Mouse (Mus musculus): ENCODE measurements at regions not wholly inside any gene's neighbourhood (a gene's known extent, or its start where the extent isn't known, plus 50 kb on each side); places are given as distances from the start of the nearest gene placed in this dataset.

DNA sequence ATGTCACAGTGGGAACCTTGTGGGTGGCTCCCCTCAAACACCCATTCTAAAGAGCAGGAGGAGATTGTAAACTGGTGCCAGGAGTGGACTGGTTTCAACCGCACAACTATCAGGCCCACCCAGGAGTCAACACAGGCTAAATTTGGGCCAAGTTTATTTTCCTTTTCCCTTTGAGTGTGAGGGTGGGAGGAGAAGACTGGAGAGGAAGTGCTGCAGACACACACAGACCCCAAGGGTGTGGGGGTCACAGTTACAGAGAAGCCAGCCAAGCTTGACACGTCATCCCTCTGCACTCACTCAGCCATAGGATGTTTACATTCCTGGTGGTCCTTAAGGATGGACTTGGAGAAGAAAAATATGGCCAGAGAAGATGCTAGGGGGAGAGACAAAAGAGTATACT, 448.9 kb upstream of the Cdh11 start:
- Histone ChIP-seq H3K4me2 (no peak overlapping the region), H3K9ac (no peak overlapping the region), H3K27me3 (replicated peaks) (no peaks in the 10 kb centered on the region), H3K4me1 (no peaks in the 10 kb centered on the region), H3K36me3 (no peaks in the 10 kb centered on the region), H3K9me3 (replicated peaks) (no peaks in the 10 kb centered on the region), H3K27ac (no peak overlapping the region), H3K4me3 (no peak overlapping the region)
- ATAC-seq, result 0 out of 2 replicates have a peak, but pooled peaks have one; percentile 37
- 37% methylated on average over 2 of the region's 2 CpGs for WGBS (ENCODE audit: insufficient replicate concordance)

DNA sequence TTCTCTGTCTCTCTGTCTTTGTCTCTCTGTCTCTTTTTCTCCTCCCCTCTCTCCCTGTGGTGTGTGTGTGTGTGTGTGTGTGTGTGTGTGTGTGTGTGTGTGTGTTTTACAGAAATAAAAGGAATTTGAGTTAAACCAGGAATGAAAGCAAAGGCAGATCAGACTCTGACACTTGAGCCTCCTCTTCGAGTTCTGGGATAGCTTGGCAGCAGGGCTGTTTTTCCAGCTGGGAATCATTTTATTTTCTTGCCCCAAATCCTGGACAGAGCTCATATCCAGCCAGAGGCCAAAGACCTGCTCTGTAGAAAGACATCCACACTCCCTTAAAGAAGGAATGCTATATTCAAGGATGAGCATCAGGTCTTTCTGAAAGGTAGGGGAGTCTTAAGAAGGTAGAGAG, 450.2 kb upstream of the Cdh11 start:
- no peaks in the 10 kb centered on the region for H3K9me3 ChIP-seq (replicated peaks)
- WGBS (ENCODE audit: insufficient replicate concordance), result 25% methylated on average over 1 of the region's 1 CpGs
- H3K9ac ChIP-seq, result no peak overlapping the region
- no peak overlapping the region for H3K4me2 ChIP-seq
- H3K27me3 ChIP-seq (replicated peaks), result no peaks in the 10 kb centered on the region
- H3K27ac ChIP-seq, result no peak overlapping the region
- no peaks in the 10 kb centered on the region for H3K4me1 ChIP-seq
- H3K36me3 ChIP-seq, result no peaks in the 10 kb centered on the region
- no peak overlapping the region for H3K4me3 ChIP-seq
- no peak for ATAC-seq

GRCm38 (mm10) chr8:103238456-103238970, 453.1 kb upstream of the Cdh11 start:
- no peak overlapping the region for H3K4me3 ChIP-seq
- no peaks in the 10 kb centered on the region for H3K36me3 ChIP-seq
- H3K27ac ChIP-seq, result no peak overlapping the region
- H3K27me3 ChIP-seq (replicated peaks), result no peaks in the 10 kb centered on the region
- no peak overlapping the region for H3K9ac ChIP-seq
- no peak for ATAC-seq
- no peaks in the 10 kb centered on the region for H3K9me3 ChIP-seq (replicated peaks)
- no peaks in the 10 kb centered on the region for H3K4me1 ChIP-seq
- H3K4me2 ChIP-seq, result no peak overlapping the region

DNA sequence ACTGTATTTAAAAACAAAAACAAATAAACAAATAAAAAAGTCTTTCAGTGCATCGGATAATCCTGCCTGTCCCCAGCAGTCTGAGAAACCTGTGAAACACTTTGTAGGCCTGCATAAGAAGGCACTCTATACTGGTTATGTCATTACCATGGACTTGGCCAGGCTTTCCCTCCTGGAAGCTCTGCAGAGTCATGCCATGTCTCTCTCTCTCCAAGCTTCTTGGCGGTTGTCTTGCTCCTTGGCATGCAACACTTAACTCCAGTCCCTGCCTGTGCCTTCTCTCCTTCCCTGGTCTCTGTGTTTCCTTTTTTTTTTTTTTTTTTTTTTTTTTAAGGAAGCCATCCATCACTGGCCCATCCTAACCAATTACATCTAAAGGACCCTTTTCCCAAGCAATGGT, 458.7 kb upstream of the Cdh11 start:
- Histone ChIP-seq H3K4me3 (no peak overlapping the region), H3K4me2 (no peak overlapping the region), H3K27ac (no peak overlapping the region), H3K4me1 (no peaks in the 10 kb centered on the region), H3K36me3 (no peaks in the 10 kb centered on the region), H3K9me3 (replicated peaks) (no peaks in the 10 kb centered on the region), H3K9ac (no peak overlapping the region), H3K27me3 (replicated peaks) (no peaks in the 10 kb centered on the region)
- 56% methylated on average over 2 of the region's 2 CpGs for WGBS (ENCODE audit: insufficient replicate concordance)
- ATAC-seq, result no peak

DNA sequence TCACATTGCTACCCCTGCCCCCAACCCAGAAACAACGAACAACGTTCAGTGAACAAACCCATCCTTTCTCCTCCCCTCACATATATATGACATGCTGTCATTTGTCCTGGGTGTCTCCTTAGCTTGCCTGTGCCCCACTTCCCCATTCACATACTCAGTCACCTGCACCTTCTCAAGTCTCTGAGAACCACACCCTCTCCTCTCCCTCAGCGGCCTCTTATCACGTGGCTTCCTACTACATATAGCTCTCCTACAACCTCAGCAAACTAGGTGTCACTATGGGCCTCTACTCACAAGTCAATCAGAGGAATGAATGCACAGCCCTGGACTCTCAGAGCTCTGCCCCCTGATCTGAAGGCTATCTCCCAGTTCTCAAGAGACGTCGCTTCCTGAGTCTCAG, 459.2 kb upstream of the Cdh11 start:
- no peak overlapping the region for H3K27ac ChIP-seq
- H3K27me3 ChIP-seq (replicated peaks), result no peaks in the 10 kb centered on the region
- H3K4me3 ChIP-seq, result no peak overlapping the region
- no peak overlapping the region for H3K4me2 ChIP-seq
- WGBS (ENCODE audit: insufficient replicate concordance), result 57% methylated on average over 6 of the region's 6 CpGs
- H3K4me1 ChIP-seq, result no peaks in the 10 kb centered on the region
- no peak overlapping the region for H3K9ac ChIP-seq
- ATAC-seq, result no peak
- H3K9me3 ChIP-seq (replicated peaks), result no peaks in the 10 kb centered on the region
- H3K36me3 ChIP-seq, result no peaks in the 10 kb centered on the region

GRCm38 (mm10) chr8:103245864-103246263, 460.4 kb upstream of the Cdh11 start:
- WGBS (ENCODE audit: insufficient replicate concordance), result 61% methylated on average over 9 of the region's 9 CpGs
- Histone ChIP-seq H3K4me1 (no peaks in the 10 kb centered on the region), H3K4me2 (no peak overlapping the region), H3K27me3 (replicated peaks) (no peaks in the 10 kb centered on the region), H3K36me3 (no peaks in the 10 kb centered on the region), H3K4me3 (no peak overlapping the region), H3K9me3 (replicated peaks) (no peaks in the 10 kb centered on the region), H3K9ac (no peak overlapping the region), H3K27ac (no peak overlapping the region)
- no peak for ATAC-seq

- Histone ChIP-seq H3K36me3 (no peaks in the 10 kb centered on the region), H3K9me3 (replicated peaks) (no peaks in the 10 kb centered on the region), H3K4me1 (no peaks in the 10 kb centered on the region), H3K27me3 (replicated peaks) (no peaks in the 10 kb centered on the region), H3K27ac (no peak overlapping the region), H3K9ac (no peak overlapping the region), H3K4me2 (no peak overlapping the region), H3K4me3 (no peak overlapping the region)
- no peak for ATAC-seq
These were observed 475.8 kb upstream of the Cdh11 start for GRCm38 (mm10) chr8:103261236-103261635.

- H3K4me3 ChIP-seq, result no peak overlapping the region
- WGBS (ENCODE audit: insufficient replicate concordance), result 81% methylated on average over 3 of the region's 3 CpGs
- H3K9me3 ChIP-seq (replicated peaks), result no peaks in the 10 kb centered on the region
These were observed 484.6 kb upstream of the Cdh11 start for GRCm38 (mm10) chr8:103270035-103270434.

GRCm38 (mm10) chr8:103270815-103271553, 485.5 kb upstream of the Cdh11 start:
- 64% methylated on average over 9 of the region's 9 CpGs for WGBS (ENCODE audit: insufficient replicate concordance)
- no peak for ATAC-seq

More at GRCm38 (mm10) chr8:103270035-103270434, 484.6 kb upstream of the Cdh11 start:
- Histone ChIP-seq H3K9ac (no peak overlapping the region), H3K4me1 (no peaks in the 10 kb centered on the region), H3K36me3 (no peaks in the 10 kb centered on the region), H3K4me2 (no peak overlapping the region), H3K27ac (no peak overlapping the region), H3K27me3 (replicated peaks) (no peaks in the 10 kb centered on the region)
- ATAC-seq, result no peak

GRCm38 (mm10) chr8:103272305-103273079, 487.1 kb upstream of the Cdh11 start:
- Histone ChIP-seq H3K27ac (no peak overlapping the region), H3K27me3 (replicated peaks) (no peaks in the 10 kb centered on the region), H3K9me3 (replicated peaks) (no peaks in the 10 kb centered on the region), H3K9ac (no peak overlapping the region), H3K4me3 (no peak overlapping the region), H3K36me3 (no peaks in the 10 kb centered on the region), H3K4me2 (no peak overlapping the region), H3K4me1 (no peaks in the 10 kb centered on the region)
- 28% methylated on average over 5 of the region's 5 CpGs for whole genome bisulfite sequencing (ENCODE audit: insufficient replicate concordance)
- no peak for ATAC-seq

More at GRCm38 (mm10) chr8:103270815-103271553, 485.5 kb upstream of the Cdh11 start:
- Histone ChIP-seq H3K4me2 (no peak overlapping the region), H3K27me3 (replicated peaks) (no peaks in the 10 kb centered on the region), H3K4me3 (no peak overlapping the region), H3K36me3 (no peaks in the 10 kb centered on the region), H3K9me3 (replicated peaks) (no peaks in the 10 kb centered on the region), H3K4me1 (no peaks in the 10 kb centered on the region), H3K9ac (no peak overlapping the region), H3K27ac (no peak overlapping the region)

GRCm38 (mm10) chr8:103273476-103273875, 488.0 kb upstream of the Cdh11 start:
- no peak overlapping the region for H3K4me3 ChIP-seq
- 69% methylated on average over 2 of the region's 2 CpGs for WGBS (ENCODE audit: insufficient replicate concordance)

GRCm38 (mm10) chr8:103281801-103282200, 496.4 kb upstream of the Cdh11 start:
- ATAC-seq, result no peak
- Histone ChIP-seq H3K4me1 (no peaks in the 10 kb centered on the region), H3K27ac (no peak overlapping the region), H3K36me3 (no peaks in the 10 kb centered on the region), H3K9me3 (replicated peaks) (no peaks in the 10 kb centered on the region), H3K27me3 (replicated peaks) (no peaks in the 10 kb centered on the region), H3K4me2 (no peak overlapping the region), H3K9ac (no peak overlapping the region), H3K4me3 (no peak overlapping the region)
- 32% methylated on average over 1 of the region's 1 CpGs for WGBS (ENCODE audit: insufficient replicate concordance)

More at GRCm38 (mm10) chr8:103273476-103273875, 488.0 kb upstream of the Cdh11 start:
- no peaks in the 10 kb centered on the region for H3K36me3 ChIP-seq
- H3K27ac ChIP-seq, result no peak overlapping the region
- H3K27me3 ChIP-seq (replicated peaks), result no peaks in the 10 kb centered on the region
- H3K9me3 ChIP-seq (replicated peaks), result no peaks in the 10 kb centered on the region
- H3K4me1 ChIP-seq, result no peaks in the 10 kb centered on the region
- H3K4me2 ChIP-seq, result no peak overlapping the region
- ATAC-seq, result no peak
- H3K9ac ChIP-seq, result no peak overlapping the region
